Mouse (Mus musculus) brown adipose tissue, adult 24 weeks (tissue): ENCODE data around the gene Rrp7a. TPM values are rescaled to one million over a fixed set of nuclear protein-coding genes. Genes with fewer than 3 reads are reported as not detected.
"Not testable (repeated sequence)": the region's sequence is repeated elsewhere in the genome, so short reads cannot be mapped to it uniquely, and the experiment has no call there.

Source experiments
- H3K27ac ChIP-seq: fragments of 200-500 bp; replicated peaks from 2 replicates; pipeline ENCODE4 v1.5.1; 2012; ENCODE audit warnings: low read depth, mild to moderate bottlenecking, low read length
- H3K4me1 ChIP-seq: fragments of 200-500 bp; 2 replicates; pipeline ENCODE4 v1.6.1; 2012; ENCODE audit warnings: low read length, mixed read lengths; ENCODE audit not compliant: control insufficient read depth, insufficient read depth, insufficient read length
- H3K4me3 ChIP-seq: fragments of 200-500 bp; 2 replicates; pipeline ENCODE4 v1.5.1; 2012; ENCODE audit warnings: low read depth, mild to moderate bottlenecking, low read length, moderate library complexity; ENCODE audit not compliant: insufficient read depth
- polyA plus RNA-seq: library from polyadenylated mRNA; stranded (reverse); fragments of >200 nt; gene quantifications from 2 replicates; pipeline ENCODE4 v1.2.4, GENCODE M21; 2012; ENCODE audit not compliant: missing spikeins, insufficient read depth, insufficient read length

The Rrp7a gene
- polyA plus RNA-seq, 1 experiment: 18.3 TPM

GRCm38 (mm10) chr15:83145541-83145940, 22.9 kb upstream of the Rrp7a start:
- Histone ChIP-seq H3K4me1 (peaks cover 8% of the 10 kb centered on the region; the same call in 1 of the 2 replicates), H3K4me3 (no peak overlapping the region)

DNA sequence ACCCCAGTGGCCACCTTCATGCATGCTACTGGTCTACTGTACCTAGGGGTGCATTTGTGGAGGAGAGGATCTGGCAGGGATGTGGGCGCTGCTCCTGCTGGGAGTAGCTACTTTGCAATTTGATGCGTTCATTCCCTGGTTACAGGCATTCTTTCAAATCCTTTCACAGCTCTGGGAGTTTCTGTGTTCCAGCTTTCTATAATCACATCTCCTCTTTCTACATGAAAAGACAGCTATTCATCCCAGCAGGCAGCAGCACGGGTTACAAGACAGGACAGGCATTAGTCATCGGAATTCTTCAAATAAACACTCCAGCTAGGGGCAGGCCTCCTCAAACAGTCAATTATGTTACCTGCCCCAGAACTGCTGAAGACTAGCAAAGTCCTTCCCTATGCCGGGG, 20.3 kb upstream of the Rrp7a start:
- peaks cover 11% of the 10 kb centered on the region; the same call in 1 of the 2 replicates for H3K4me1 ChIP-seq
- no peak overlapping the region for H3K4me3 ChIP-seq
- no peak overlapping the region for H3K27ac ChIP-seq

More at GRCm38 (mm10) chr15:83145541-83145940, 22.9 kb upstream of the Rrp7a start:
- H3K27ac ChIP-seq: no peak overlapping the region

- peaks cover 3% of the 10 kb centered on the region; the same call in 1 of the 2 replicates for H3K4me1 ChIP-seq
- H3K27ac ChIP-seq: no peak overlapping the region
- H3K4me3 ChIP-seq: no peak overlapping the region
Measured at GRCm38 (mm10) chr15:83135654-83136053, 13.1 kb upstream of the Rrp7a start.

DNA sequence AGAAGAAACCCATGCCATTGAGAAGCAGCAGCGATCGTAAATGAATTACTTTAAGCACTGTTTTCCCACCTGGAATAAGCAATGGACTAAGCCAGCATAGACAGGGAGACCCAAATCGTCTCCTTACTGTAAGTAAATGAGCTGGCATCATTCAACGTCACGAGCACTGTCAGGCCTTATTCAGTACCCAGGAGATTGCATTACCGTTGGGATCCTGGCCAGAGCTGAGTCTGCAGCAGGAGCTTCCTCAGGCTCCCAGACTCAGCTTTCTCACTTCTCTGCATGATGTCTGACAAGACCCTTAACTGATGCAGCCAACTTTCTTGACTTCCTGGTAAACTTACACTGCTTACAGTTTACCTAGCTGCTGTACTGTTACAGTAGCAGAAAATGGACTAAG, 12.1 kb upstream of the Rrp7a start:
- Histone ChIP-seq H3K4me1 (no peaks in the 10 kb centered on the region), H3K27ac (no peak overlapping the region), H3K4me3 (no peak overlapping the region)

- H3K4me1 ChIP-seq: no peaks in the 10 kb centered on the region
- H3K27ac ChIP-seq: no peak overlapping the region
- no peak overlapping the region for H3K4me3 ChIP-seq
Measured at GRCm38 (mm10) chr15:83129530-83130231, 7.1 kb upstream of the Rrp7a start.

- H3K4me1 ChIP-seq, H3K4me3 ChIP-seq, H3K27ac ChIP-seq: not testable (repeated sequence)
Measured at GRCm38 (mm10) chr15:83127037-83127436, 4.4 kb upstream of the Rrp7a start.

- no peak overlapping the region for H3K27ac ChIP-seq
- no peak overlapping the region for H3K4me3 ChIP-seq
Measured at GRCm38 (mm10) chr15:83126582-83126981, 4.0 kb upstream of the Rrp7a start.

DNA sequence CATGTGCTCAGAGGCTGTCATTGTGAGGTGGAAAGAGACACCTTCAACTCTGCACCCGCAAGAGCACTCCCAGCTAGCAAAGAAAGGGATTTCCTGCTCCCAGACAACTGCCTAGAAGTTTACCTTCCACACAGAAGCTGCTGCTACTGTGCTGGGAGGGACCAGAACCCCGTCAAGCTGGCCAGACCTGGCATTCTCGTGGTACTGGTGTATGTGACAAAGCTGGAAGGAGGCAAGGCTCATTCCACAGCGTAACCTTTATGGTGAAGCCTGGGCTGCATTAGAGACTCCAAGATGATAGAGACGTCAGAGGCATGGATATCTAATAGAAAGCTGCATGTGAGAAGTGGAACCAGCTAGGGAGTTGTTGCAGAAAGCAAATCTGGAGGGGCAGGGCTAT, 2.0 kb upstream of the Rrp7a start:
- no peak overlapping the region for H3K4me3 ChIP-seq
- H3K4me1 ChIP-seq: no peaks in the 10 kb centered on the region
- no peak overlapping the region for H3K27ac ChIP-seq

More at GRCm38 (mm10) chr15:83126582-83126981, 4.0 kb upstream of the Rrp7a start:
- no peaks in the 10 kb centered on the region for H3K4me1 ChIP-seq

- no peak overlapping the region for H3K27ac ChIP-seq
- no peaks in the 10 kb centered on the region for H3K4me1 ChIP-seq
- H3K4me3 ChIP-seq: peak overlapping the region; percentile 92
Measured at GRCm38 (mm10) chr15:83121709-83122565, 664 bp downstream of the Rrp7a start.

DNA sequence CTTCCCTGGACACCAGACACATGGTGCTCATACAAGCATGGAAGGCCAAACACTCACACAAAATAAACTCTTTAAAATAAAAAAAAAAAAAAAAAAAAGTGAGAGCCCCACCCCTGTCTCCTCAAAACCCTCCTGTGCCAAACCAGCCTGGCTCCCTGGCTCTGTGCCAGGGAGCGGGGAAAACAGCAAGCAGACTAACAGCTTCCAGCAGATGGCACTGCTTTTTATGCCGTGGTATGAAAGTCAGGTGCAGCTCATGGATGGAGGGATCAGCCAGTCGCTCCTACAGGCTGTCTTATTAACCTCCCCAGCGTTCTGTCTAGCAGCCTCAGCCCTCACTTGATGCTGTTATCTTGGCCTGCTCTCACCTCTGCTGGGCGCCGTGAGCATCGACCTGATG, 4.2 kb downstream of the Rrp7a start:
- no peak overlapping the region for H3K4me3 ChIP-seq
- H3K27ac ChIP-seq: no peak overlapping the region
- no peaks in the 10 kb centered on the region for H3K4me1 ChIP-seq

GRCm38 (mm10) chr15:83115071-83115470, 7.5 kb downstream of the Rrp7a start:
- no peak overlapping the region for H3K4me3 ChIP-seq
- no peak overlapping the region for H3K27ac ChIP-seq
- H3K4me1 ChIP-seq: peaks cover 2% of the 10 kb centered on the region; the same call in 1 of the 2 replicates

GRCm38 (mm10) chr15:83114106-83114505, 8.5 kb downstream of the Rrp7a start:
- peaks cover 2% of the 10 kb centered on the region; the same call in 1 of the 2 replicates for H3K4me1 ChIP-seq
- no peak overlapping the region for H3K27ac ChIP-seq
- H3K4me3 ChIP-seq: no peak overlapping the region

GRCm38 (mm10) chr15:83112898-83113297, 9.7 kb downstream of the Rrp7a start:
- H3K27ac ChIP-seq: no peak overlapping the region
- H3K4me1 ChIP-seq: peaks cover 2% of the 10 kb centered on the region; the same call in 1 of the 2 replicates
- H3K4me3 ChIP-seq: no peak overlapping the region

DNA sequence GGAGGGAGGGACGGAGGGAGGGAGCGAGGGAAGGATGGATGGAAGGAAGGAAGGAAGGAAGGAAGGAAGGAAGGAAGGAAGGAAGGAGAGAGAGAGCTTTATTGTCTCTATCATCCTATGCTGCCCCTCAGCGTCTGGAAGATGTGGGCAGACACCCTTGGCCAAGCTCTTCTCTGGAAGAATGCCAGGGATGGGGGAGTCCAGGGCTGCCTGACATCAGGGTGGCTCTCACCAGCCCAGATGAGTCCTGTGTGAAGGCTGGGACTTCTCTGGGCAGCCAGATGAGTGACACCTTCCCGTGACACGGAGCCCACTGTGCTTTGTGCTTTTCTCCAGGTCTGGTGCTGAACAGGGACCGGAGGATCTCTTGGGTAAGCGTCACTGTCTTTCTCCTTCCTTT, 10.7 kb downstream of the Rrp7a start:
- Histone ChIP-seq H3K4me3 (no peak overlapping the region), H3K4me1 (peaks cover 2% of the 10 kb centered on the region; the same call in 1 of the 2 replicates)

GRCm38 (mm10) chr15:83111290-83111689, 11.3 kb downstream of the Rrp7a start:
- Histone ChIP-seq H3K4me3 (no peak overlapping the region), H3K4me1 (peaks cover 2% of the 10 kb centered on the region; the same call in 1 of the 2 replicates), H3K27ac (no peak overlapping the region)

More for the DNA sequence above, 10.7 kb downstream of the Rrp7a start:
- no peak overlapping the region for H3K27ac ChIP-seq
